Mouse (Mus musculus): ENCODE measurements around the gene Tmbim4. TPM values are rescaled to one million over a fixed set of nuclear protein-coding genes. Genes with fewer than 3 reads are reported as not detected.

Gene Tmbim4
- 71.5 and 78.8 TPM in 2 replicates for polyA plus RNA-seq (2016; fragmentation: Nextera tagmentation; extraction: Ambion mirVana)

- H3K36me3 ChIP-seq: no peaks in the 10 kb centered on the region
- ATAC-seq (ENCODE audit: low FRiP score): peak; percentile 54; the same call in 1 of the 2 replicates
- peaks cover 25% of the 10 kb centered on the region for H3K27me3 ChIP-seq
- WGBS: under 1% methylated on average over 62 of the region's 65 CpGs
- no peak within 1 kb of the TSS for H3K27ac ChIP-seq
- peaks cover 8% of the 10 kb centered on the region for H3K4me1 ChIP-seq
- H3K4me3 ChIP-seq: peak within 1 kb of the TSS; percentile 49
- H3K9ac ChIP-seq: peak within 1 kb of the TSS; percentile 61
- no peaks in the 10 kb centered on the region for H3K9me3 ChIP-seq (replicated peaks)
- H3K4me2 ChIP-seq (replicated peaks): peak within 1 kb of the TSS; percentile 87
Measured at GRCm38 (mm10) chr10:120201131-120201921, at the start of gene Tmbim4. Gene Tmbim4, plus strand, starts transcription at chr10:120201590.

DNA sequence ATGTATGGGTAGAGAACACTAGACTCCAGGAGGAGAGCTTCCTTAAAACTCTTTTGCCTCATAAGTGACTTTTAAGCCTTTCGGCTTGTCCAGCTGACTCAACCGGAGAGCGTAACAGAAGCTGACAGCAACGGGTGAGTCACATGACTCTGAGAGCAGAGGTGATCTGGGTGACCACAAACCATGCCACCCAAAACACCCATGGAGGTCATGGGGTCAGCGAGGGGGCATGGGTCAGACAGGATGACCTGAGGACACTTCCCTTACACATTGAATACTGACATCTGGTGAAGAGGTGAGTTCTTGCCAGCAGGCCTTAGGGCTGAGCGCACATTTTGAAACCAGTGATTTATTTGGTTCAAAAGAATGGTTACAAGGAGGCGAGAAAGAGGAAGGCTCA lies 49.7 kb upstream of the Tmbim4 start:
- H3K27me3 ChIP-seq: no peaks in the 10 kb centered on the region
- H3K27ac ChIP-seq: no peak overlapping the region
- H3K4me1 ChIP-seq: no peaks in the 10 kb centered on the region
- no peaks in the 10 kb centered on the region for H3K36me3 ChIP-seq
- H3K4me2 ChIP-seq (replicated peaks): no peak overlapping the region
- H3K9ac ChIP-seq: no peak overlapping the region
- WGBS: 91% methylated on average over 7 of the region's 7 CpGs
- peaks cover 4% of the 10 kb centered on the region; the same call in 1 of the 2 replicates for H3K9me3 ChIP-seq (replicated peaks)
- no peak for ATAC-seq (ENCODE audit: low FRiP score)
- no peak overlapping the region for H3K4me3 ChIP-seq

DNA sequence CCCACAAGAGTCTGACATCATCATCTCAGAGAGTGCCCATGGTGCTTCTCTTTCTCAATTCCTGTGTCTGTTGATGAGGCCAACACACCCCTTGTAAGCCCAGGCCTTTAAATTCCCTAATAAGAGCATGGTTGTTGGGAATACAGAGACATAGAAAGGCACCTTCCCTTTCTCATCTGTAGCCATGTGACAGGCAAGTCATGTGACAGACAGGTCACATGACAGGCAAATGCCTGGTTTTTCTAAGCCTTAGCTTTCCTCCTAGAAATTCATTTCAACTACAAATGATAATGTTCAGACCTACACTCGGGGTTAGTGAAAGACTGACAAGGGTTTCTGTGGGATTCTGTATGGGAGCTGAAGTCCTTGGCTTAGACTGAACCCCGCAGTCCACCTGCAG lies 47.5 kb upstream of the Tmbim4 start:
- Histone ChIP-seq H3K27me3 (no peaks in the 10 kb centered on the region), H3K4me1 (no peaks in the 10 kb centered on the region)
- ATAC-seq (ENCODE audit: low FRiP score): no peak

DNA sequence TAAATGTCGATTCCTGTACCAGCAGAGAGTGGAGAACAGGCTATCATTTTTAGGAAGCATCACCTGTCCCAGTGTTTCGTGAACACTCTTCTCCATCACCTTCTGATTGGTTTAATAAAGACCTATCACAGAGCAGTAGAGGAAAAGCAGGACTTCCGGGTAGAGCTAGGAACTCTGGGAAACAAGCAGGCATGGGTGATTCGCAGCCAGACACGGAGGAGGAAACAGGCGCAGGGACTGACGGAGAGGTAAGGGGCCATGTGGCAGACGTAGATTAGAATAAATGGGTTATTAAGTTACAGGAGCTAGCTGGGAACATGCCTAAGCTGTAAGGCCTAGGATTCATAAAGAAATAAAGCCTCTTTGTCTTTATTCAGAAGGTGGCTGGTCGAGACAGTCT lies 40.9 kb upstream of the Tmbim4 start:
- ATAC-seq (ENCODE audit: low FRiP score): no peak
- Histone ChIP-seq H3K9ac (no peak overlapping the region), H3K27ac (no peak overlapping the region), H3K4me3 (no peak overlapping the region), H3K4me2 (replicated peaks) (no peak overlapping the region), H3K27me3 (no peaks in the 10 kb centered on the region), H3K4me1 (peaks cover 2% of the 10 kb centered on the region; the same call in 1 of the 2 replicates), H3K36me3 (no peaks in the 10 kb centered on the region), H3K9me3 (replicated peaks) (no peaks in the 10 kb centered on the region)
- WGBS: 83% methylated on average over 9 of the region's 9 CpGs

More for the DNA sequence above, 47.5 kb upstream of the Tmbim4 start:
- Histone ChIP-seq H3K4me3 (no peak overlapping the region), H3K9me3 (replicated peaks) (peaks cover 4% of the 10 kb centered on the region; the same call in 1 of the 2 replicates), H3K9ac (no peak overlapping the region), H3K27ac (no peak overlapping the region), H3K4me2 (replicated peaks) (no peak overlapping the region), H3K36me3 (no peaks in the 10 kb centered on the region)
- 91% methylated on average over 2 of the region's 2 CpGs for WGBS

DNA sequence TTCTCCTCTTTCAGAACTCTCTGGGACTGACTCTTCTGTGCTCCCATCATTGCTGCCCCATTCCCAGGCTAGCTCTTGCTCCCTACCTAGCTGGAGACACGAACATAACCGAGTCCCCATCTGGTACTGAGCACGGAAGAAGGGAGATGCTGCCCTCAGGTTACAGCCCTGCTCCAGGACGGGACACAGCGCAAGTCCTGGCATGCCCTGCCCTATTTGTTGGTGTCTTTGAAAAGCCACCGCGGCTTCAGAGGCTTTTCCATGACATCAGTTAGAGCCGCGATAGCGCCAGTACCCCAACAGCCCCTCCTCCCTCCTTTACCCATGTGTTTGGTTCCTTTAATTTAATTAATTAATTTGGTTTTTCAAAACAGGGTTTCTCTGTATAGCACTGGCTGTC lies 38.5 kb upstream of the Tmbim4 start:
- no peaks in the 10 kb centered on the region for H3K36me3 ChIP-seq

DNA sequence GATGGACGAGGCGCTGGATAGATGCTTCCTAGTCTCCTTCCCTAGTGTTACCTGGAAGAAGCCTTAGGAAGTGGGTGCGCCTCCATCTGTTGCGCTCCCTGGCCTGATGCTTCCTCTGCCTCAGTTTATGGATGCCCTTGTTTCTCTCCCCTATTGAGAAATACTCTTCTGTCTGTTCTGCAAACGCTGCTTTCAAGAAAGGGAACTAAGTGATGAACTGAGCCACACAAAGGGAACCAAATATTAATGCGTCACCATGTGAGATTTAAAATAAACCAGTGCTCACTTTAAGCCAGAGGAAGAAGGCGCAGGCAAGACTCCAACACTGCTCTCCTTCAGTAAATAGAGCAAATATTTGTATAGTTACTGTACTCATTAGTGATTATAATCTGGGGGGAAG lies 37.9 kb upstream of the Tmbim4 start:
- Histone ChIP-seq H3K27ac (no peak overlapping the region), H3K9ac (no peak overlapping the region), H3K4me1 (peaks cover 2% of the 10 kb centered on the region; the same call in 1 of the 2 replicates), H3K36me3 (no peaks in the 10 kb centered on the region), H3K27me3 (no peaks in the 10 kb centered on the region), H3K4me2 (replicated peaks) (no peak overlapping the region), H3K9me3 (replicated peaks) (no peaks in the 10 kb centered on the region), H3K4me3 (no peak overlapping the region)
- ATAC-seq (ENCODE audit: low FRiP score): no peak
- 94% methylated on average over 7 of the region's 7 CpGs for WGBS

More for the DNA sequence above, 38.5 kb upstream of the Tmbim4 start:
- no peak overlapping the region for H3K4me3 ChIP-seq
- no peaks in the 10 kb centered on the region for H3K9me3 ChIP-seq (replicated peaks)
- H3K4me2 ChIP-seq (replicated peaks): no peak overlapping the region
- H3K4me1 ChIP-seq: peaks cover 2% of the 10 kb centered on the region; the same call in 1 of the 2 replicates
- no peak overlapping the region for H3K9ac ChIP-seq
- no peaks in the 10 kb centered on the region for H3K27me3 ChIP-seq
- no peak for ATAC-seq (ENCODE audit: low FRiP score)
- WGBS: 86% methylated on average over 10 of the region's 10 CpGs
- H3K27ac ChIP-seq: no peak overlapping the region

GRCm38 (mm10) chr10:120164931-120165792 lies 36.2 kb upstream of the Tmbim4 start:
- Histone ChIP-seq H3K27ac (no peak overlapping the region), H3K36me3 (no peaks in the 10 kb centered on the region), H3K9ac (no peak overlapping the region), H3K4me1 (peaks cover 2% of the 10 kb centered on the region; the same call in 1 of the 2 replicates), H3K27me3 (no peaks in the 10 kb centered on the region), H3K4me2 (replicated peaks) (no peak overlapping the region), H3K4me3 (no peak overlapping the region), H3K9me3 (replicated peaks) (no peaks in the 10 kb centered on the region)
- 83% methylated on average over 19 of the region's 19 CpGs for WGBS
- ATAC-seq (ENCODE audit: low FRiP score): no peak

- Histone ChIP-seq H3K4me3 (no peak overlapping the region), H3K27ac (no peak overlapping the region), H3K9ac (no peak overlapping the region), H3K36me3 (no peaks in the 10 kb centered on the region), H3K4me1 (peaks cover 2% of the 10 kb centered on the region; the same call in 1 of the 2 replicates), H3K27me3 (no peaks in the 10 kb centered on the region), H3K9me3 (replicated peaks) (no peaks in the 10 kb centered on the region), H3K4me2 (replicated peaks) (no peak overlapping the region)
- 88% methylated on average over 17 of the region's 17 CpGs for WGBS
- ATAC-seq (ENCODE audit: low FRiP score): no peak
Measured at GRCm38 (mm10) chr10:120165793-120166503, 35.4 kb upstream of the Tmbim4 start.

DNA sequence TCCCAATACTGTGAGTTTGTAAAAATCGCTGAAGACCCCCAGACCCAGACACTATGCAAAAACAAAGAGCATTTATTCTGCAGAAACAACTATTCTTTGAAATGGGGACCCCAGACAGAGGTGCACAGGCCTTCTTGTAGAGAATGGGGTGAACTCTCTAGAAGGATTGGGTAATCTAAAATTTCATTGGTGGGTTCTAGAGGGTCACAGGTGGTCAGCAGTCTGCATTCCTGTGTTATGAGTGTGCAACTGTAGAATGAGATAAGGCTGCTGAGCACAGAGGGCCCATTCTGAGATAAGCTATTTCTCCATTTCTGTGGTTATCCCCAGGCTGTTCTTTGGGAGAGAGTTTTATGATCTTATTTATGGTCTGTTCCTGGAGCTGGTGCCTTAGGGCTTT lies 33.3 kb upstream of the Tmbim4 start:
- WGBS: 83% methylated on average over 1 of the region's 1 CpGs
- no peaks in the 10 kb centered on the region for H3K27me3 ChIP-seq
- no peak overlapping the region for H3K4me2 ChIP-seq (replicated peaks)
- no peak for ATAC-seq (ENCODE audit: low FRiP score)
- H3K27ac ChIP-seq: no peak overlapping the region
- H3K4me3 ChIP-seq: no peak overlapping the region
- H3K9me3 ChIP-seq (replicated peaks): no peaks in the 10 kb centered on the region; the same call in 1 of the 2 replicates
- H3K9ac ChIP-seq: no peak overlapping the region
- peaks cover 2% of the 10 kb centered on the region; the same call in 1 of the 2 replicates for H3K4me1 ChIP-seq
- no peaks in the 10 kb centered on the region for H3K36me3 ChIP-seq

DNA sequence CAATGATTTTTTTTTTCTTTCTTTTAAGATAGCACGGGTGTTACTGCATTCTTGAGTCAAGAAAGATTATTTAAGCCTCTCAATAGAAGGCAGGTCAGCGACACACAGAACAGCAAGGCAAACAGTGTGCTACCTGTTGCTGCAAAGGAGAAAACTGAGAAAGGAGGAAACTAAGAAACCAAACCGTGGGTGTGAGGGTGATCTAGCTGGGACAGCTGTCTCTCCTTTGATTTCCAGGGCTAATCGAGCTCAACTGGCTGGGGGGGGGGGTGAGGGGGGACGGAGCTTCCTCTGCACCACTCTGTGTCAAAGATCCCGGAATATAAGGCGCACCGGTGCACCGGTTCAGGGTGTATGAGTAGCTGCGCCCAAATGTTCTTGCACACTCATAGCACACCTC lies 32.3 kb upstream of the Tmbim4 start:
- H3K9me3 ChIP-seq (replicated peaks): no peaks in the 10 kb centered on the region; the same call in 1 of the 2 replicates
- no peak for ATAC-seq (ENCODE audit: low FRiP score)
- H3K27me3 ChIP-seq: no peaks in the 10 kb centered on the region
- H3K4me3 ChIP-seq: no peak overlapping the region
- H3K9ac ChIP-seq: no peak overlapping the region
- H3K4me1 ChIP-seq: peaks cover 2% of the 10 kb centered on the region; the same call in 1 of the 2 replicates
- no peak overlapping the region for H3K27ac ChIP-seq
- H3K4me2 ChIP-seq (replicated peaks): no peak overlapping the region
- 61% methylated on average over 10 of the region's 10 CpGs for WGBS
- no peaks in the 10 kb centered on the region for H3K36me3 ChIP-seq

GRCm38 (mm10) chr10:120169841-120170240 lies 31.5 kb upstream of the Tmbim4 start:
- Histone ChIP-seq H3K9ac (no peak overlapping the region), H3K4me1 (peaks cover 2% of the 10 kb centered on the region; the same call in 1 of the 2 replicates), H3K27me3 (no peaks in the 10 kb centered on the region), H3K4me2 (replicated peaks) (no peak overlapping the region), H3K9me3 (replicated peaks) (no peaks in the 10 kb centered on the region; the same call in 1 of the 2 replicates), H3K4me3 (no peak overlapping the region), H3K36me3 (no peaks in the 10 kb centered on the region), H3K27ac (no peak overlapping the region)
- 76% methylated on average over 5 of the region's 5 CpGs for WGBS
- no peak for ATAC-seq (ENCODE audit: low FRiP score)
